Mouse (Mus musculus): ENCODE data around the gene Arnt2. TPM values are rescaled to one million over a fixed set of nuclear protein-coding genes. Genes with fewer than 3 reads are reported as not detected.

The Arnt2 gene
- total RNA-seq, 1 experiment from 2014 or later: 41.3 TPM

DNA sequence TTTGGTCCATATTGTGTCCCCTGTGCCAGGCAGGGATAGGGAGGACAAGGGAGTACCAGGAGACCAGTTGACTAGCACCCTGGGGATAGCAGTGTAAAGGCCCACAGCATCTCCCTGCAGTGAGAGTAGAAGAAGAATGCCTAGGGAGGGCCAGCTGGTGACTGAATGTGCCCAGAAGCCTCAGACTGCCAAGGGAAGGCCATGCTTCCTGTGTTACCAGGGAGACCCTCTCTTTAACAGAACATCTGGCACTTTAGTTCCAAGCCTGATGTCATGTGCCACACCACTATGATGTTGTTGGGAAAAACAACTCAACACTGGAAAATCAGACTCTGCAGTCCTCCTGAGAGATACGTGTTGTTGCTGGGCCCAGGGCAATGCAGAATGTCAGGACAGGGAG is 12.7 kb downstream of the Arnt2 start:
- DNase-seq: no peak

DNA sequence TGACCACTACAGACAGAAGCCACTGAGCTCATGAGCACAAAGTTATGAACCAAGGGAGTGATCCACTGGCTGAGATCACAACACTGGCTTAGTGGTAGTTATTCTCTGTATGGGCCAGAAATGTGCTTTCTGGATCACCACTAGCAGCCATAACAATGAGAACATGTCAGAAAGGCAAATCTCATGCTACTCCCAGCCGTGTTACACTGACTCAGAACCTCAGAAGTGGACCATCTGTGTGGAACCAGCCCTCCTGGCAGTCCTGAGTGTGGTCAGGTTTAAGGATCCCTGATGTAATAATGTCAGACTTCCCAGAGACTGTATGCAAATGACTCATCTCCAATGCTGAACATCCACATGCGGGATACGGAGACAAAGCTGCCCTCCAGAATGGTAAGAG is 13.4 kb downstream of the Arnt2 start:
- DNase-seq: no peak

DNA sequence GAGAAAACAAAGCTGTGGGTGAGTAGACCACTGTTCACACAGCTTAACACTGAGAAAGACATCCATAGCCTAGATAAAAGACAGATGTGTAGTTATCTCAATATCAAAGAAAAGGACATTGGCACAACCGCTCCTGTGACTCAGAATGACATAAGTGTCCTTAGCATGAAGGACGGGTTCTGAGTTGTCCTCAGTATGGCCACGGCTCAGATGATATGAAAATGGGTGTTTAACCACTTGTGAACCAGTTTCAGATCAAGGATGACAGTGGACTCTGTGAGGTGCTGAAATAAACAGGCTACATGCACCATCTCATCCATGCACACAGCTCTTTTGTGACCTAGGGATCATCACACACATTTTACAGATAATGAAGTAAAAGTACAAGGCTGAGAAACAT is 22.1 kb downstream of the Arnt2 start:
- DNase-seq: peak; percentile 15

DNA sequence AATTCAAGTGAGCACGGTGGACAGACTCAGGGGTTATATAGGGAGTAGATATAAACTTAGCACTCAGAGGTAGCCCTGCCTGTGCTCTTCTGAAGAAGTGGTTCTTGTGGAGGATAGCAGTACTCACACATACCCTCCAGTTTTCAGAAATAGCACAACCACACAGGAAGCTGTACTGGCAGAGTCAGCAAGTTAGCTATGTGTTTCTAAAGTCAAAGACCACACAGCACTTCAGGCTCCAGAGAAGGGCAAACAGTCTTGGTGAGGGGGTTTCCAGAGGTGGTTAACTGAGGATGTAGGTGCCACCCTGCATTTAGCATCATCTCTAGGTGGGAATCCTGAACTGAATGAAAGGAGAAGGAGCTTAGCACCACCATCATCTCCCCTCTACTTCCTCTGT is 23.5 kb downstream of the Arnt2 start:
- DNase-seq: no peak

DNA sequence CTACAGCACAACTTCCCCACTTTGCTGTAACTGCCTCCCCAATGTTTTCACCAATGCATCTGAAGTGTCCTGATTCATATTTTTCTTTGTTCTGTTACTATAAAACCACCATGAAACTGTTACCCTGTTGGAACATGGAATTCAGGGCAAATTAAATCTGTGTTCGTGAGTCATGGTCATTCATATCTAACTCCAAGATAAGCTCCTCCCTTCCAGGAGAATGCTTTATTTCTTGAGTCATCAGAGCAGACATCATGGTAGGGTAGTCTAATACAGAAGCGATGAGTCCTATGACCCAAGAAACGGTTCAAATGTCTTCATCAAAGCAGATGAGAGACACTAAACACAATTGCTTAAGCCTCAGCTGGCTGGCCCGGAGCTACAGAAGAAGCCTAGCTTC is 25.2 kb downstream of the Arnt2 start:
- no peak for DNase-seq

DNA sequence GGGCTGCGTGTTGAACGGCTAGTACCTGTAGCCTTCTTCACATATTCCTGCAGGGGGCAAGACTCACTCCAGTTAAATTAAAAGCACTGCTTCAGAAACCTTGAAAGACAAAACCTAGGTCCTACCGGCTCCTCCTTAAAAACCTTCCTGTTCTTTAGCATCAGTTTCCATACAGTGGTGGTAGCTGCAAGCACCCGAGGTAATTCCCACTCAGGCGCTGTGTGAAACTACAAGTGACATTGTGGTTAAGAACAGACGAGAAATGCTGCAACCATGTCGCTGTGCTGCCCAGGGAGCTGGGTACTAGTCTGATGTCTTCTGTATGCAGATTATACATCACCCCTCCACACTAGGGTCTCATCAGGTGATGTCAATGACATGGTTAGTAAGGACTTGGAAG is 25.9 kb downstream of the Arnt2 start:
- DNase-seq: no peak

DNA sequence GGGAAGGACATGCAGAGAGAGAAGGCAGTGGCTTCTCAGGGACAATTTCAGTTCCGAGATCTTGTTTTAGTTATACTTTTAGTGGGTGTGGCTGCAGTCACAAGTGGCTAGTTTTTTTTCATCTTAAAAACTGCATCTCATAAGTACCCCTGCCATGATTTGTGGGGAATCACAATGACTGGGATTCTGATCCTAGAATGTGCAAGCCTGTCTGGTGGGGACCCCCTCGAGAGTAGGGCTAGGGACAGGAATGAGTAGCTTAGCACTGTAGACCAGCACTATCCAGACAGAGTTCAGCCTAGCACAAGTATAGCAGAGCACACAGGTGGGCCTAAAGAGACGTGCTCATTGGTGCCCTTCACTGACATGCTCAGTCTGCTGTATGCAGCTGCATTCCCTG is 27.6 kb downstream of the Arnt2 start:
- DNase-seq: no peak

DNA sequence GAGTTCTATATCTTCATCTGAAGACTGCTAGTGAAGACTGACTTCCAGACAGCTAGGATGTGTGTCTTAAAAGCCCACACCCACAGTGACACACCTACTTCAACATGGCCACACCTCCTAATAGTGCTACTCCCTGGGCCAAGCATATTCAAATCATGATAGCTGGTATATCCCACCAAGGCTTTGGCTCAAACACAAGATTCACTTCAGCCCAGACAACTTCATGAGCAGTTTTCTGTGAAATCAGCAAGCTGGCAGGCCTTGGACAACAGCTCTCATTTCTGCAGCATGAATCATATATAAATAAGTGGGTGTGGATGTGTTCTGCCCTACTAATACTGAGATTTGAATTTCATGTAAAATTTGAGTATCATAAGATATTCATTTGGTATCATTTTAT is 29.2 kb downstream of the Arnt2 start:
- no peak for DNase-seq

DNA sequence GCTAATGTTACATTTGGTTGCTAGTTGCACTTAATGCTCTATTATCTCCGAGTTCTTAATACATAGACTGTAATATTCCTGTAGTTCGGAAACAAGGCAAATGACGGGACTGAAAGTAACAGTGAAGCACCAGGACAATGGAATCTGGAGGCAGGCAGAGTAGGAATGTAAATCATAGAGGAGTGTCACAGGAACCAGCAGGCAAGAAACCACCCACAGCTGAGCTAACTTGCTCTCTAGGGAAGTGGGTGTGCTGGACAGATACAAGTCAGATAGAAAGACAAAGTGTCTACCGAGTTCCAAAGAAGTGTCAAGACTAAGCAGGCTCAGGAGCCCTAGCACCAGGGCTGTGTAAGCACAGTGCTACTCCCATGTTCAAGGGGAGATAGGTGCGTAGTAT is 32.6 kb downstream of the Arnt2 start:
- no peak for DNase-seq

DNA sequence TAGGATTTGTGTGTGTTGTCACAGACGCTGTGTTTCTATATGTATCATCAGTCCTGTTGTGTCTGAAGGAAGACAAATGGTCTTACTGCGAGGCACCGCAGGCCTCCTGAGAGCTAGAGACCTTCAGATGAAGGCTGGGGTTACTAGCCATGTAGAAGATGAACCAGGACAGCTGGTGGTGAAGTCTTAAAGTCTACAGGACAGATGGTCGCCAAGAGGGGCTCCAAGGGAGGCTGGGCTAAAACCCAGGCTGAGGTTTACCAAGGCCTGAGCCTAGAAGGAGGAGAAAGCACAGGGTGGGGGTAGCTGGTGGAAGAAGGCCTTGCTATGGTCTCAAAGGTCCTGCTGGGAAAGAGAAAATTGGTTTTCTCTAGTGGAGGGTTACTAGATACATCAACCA is 36.3 kb downstream of the Arnt2 start:
- no peak for DNase-seq

DNA sequence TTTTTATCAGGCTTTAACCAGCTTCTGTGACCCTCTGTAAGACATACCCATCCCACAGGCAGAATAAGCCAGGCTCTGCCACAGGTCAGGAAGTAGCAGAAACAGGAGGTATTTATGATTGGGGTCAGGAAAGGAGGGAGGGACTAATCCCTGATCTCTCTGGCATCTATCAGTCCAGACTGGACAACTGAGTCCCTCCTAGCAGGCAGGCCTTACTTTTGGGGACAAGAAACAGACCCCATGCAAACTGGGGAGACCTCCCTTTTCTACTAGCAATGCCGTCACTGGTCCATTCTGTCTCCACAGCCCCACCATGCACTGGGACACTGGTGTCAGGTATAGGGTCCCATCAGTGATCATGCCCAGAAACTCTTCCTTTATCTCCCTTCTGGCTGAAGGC is 37.1 kb downstream of the Arnt2 start:
- DNase-seq: no peak

DNA sequence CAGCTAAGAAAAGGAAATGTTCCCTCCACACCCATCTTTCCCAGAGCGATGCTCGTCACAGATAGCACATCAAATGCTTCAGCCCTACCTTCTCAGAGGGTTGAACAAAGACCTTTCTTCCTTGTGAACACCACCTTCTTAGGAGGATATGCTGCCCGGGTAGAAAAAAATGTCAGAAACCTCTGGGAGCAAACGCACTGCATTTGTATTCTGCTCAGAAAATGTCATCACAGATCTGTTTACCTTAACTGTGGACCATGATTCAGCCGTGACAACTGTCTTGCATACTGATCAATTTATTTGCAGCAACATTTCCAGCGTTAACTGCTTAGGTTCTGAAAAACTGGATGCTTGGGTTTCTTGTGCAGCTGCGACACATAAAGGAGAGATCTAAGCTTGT is 37.7 kb downstream of the Arnt2 start:
- no peak for DNase-seq

DNA sequence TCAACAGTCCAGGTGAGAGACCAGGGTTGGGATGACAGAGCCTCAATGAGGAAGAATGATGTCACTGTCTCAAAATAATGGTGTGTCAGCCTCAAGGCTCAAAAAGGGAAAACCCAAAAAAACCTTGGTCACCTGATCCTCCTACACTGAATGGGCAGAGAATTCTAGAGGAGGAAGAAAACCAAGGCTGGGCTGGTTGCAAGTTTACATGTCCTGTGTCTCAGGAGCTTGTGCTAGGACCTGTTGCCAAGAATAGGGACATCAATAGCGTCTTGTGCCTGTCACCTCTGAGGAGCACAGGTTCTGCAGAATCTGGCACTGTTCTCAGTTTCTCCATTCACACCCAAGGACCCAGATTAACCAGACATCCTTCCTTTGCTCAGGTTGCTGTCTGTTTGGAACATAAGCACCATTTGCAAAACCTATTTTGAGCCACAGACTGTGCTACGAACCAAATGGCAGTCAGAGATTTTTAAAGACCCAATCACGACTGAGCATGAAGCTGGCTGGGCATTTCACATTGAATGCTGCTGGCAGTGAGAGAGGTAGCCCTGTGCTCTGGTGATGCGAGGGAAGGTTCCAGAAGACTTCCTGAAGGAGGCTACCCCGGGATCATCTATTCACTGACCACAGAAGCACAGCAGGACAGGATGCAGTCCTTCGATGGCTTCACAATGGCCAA is 38.9 kb downstream of the Arnt2 start:
- no peak for DNase-seq

DNA sequence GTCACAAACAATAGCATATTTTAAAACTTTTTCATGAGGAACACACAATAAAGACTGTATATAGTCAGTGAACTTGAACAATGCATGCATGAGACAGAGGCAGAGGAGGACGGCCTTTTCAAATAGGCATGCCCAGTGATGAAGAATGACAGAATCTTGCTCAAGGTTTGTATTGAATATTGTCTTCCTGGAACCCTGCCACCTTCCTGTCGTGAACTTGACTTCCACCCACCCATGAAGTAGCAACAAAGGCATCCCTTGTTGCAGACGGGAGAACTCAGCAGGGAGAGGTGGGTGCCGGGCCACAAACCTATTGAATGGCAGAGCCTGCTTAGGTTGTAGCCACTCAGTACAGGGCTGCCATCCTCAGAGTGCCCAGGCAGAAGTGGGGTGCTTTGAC is 43.7 kb downstream of the Arnt2 start:
- no peak for DNase-seq

DNA sequence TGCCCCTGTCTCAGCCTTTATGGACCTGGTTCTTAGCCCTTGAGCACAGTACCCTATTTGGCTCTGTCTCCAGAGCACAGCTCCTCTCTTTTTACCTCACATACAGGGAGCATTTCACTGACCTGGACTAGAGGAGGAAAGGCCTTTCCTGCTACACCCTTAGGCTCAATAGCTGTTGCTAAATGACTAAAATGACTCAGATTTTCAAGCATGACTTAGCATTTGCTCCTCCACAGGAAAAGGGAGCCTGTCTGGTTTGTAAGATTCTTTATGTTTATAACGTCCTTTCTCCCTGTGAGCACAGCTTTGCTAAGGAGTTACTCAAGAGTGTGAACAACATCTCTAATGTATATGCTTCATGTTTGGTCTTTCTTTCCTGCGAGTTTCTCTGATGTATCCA is 47.3 kb downstream of the Arnt2 start:
- DNase-seq: no peak

DNA sequence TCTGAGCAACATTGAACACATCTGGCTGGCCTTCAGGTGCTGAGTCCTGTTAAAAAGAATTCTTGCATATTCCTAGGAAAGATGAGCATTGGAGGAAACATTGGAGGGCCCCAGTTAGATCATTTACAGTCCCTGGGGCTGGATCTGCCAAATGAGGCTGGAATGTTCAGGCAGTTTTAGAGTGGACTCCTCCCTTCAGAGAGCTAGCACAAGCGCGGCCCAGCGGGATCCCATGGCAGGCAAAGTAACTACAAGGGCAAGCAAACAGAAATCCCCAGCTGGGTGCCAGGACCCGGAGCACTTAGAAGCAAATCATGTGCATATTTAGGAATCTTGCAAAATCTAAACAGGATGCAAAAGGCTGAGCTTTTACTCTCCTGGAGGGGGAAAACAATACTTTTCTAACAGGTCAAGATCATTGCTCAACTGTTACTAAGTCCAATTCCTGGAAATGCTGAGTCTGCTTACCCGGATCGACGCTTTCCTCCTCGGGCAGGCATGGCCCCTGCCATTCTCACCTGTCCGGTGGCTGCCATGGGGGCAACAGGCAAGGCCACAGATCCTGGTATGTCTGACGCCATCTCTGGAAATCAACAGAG is 48.8 kb downstream of the Arnt2 start:
- peak; percentile 9 for DNase-seq

DNA sequence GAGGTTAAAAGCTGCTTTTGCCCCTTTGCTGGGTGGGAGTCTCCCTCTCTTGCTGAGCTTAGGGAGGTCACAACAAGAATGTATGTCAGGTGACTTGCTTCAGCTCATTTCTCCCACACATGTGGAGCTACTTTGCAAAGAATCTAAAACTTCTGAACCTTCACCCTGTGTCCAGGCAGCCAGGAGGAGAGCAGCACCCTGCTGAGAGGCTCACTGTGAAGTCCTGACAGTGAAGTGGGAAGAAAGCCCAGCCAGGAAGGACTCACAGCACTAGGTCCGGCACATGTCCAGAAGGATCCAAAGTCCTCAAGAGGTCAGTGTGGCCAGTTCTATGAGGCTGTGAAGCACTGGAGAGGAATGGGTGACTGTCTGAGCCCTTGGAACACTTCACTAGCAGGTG is 51.5 kb downstream of the Arnt2 start:
- DNase-seq: no peak

DNA sequence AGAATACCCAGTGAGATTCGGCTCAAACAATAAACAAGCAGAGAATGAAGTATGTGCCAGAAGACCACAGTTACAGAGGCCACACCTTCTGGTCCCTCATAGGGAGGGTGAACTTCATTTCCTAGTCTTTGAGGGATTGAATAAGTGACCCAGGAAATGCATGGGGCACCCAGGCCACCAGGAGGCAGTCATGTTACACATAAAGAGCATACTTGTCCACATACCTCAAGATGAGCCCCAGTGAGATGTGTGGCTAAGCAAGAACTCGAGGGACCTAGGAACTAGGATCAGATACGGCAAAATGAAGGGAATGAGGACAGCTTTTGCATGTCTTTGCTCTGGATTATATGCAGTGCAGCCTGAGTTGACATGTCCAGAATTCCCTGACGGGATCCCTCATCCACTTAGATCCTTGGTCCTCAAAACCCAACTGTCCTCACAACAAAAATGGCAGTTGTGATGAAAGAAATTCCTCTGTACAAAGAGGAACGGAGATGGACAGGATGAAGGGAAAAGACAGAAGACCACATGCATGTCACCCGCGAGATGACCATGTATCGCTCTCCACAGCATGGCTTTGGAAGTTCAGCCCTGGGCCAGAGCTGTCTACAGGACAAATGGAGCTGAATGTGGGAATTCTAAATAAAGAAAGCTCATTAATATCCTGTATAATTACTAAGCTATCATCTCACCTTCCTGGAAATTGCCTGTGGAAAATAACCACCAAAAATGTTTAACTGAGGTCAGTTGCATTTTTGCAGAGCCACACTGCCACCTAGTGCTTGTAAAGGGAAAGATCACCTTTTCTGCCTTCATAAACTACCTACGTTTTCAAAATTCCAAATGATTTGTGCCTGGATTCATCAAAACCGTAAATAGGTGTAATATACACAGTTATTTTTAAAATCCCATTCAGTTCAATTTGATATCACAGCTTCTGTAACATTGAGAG is 54.1 kb downstream of the Arnt2 start:
- peak; percentile 64 for DNase-seq

DNA sequence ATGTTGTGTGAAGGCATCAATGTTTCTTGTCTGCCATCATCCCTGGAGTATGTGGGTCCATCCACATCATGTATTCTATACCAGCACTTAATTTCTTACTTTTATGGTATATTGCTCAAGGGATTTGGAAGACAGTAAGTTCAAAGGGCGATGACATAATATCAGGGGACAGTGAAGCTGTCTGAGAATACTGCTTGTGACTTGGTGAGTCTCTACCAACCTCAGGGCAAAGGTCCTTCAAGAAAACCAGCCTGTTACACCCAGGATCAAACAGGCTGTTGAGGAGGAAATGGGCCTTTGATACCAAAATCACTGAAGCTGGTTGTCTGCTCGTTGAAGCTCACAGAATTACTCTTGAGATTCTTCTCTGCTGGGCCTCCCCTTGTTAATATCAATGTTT is 55.1 kb downstream of the Arnt2 start:
- DNase-seq: no peak

DNA sequence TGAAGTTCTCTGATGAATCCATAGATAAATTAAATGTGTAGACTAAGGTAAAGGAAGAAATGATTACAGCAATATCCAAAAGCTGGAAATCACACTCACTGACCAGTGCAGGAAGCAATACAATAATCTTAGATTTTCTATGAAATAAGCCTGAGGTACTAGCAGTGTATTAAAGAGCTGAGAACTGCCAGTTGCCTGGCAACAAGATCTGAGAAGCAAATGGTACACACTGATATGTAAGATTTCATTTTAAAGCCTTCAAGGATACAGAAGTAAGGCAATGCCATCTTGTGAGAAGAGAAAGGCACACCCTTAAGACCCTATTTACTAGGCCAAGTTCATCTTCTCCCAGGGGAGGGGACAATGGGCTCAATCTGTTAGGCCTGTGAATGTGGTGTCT is 59.4 kb downstream of the Arnt2 start:
- DNase-seq: no peak

DNA sequence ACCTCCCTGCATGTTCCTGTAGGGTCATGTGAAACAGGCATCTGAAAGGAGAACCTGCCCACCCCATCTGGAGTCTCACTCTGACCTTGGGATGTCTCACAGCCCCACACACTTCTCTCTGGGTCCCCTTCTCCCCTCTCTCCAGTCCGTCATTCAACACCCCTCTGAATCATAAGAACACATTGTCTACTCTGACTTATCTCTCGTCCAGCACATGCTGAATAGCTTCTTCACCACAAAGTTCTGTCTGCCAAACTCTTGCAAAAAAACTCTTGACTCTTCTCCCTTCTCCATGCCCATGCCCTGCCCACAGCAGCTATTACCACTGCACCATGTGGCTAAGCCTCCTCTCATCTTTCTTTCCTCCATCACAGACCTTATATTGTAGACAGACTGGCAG is 60.0 kb downstream of the Arnt2 start:
- no peak for DNase-seq

DNA sequence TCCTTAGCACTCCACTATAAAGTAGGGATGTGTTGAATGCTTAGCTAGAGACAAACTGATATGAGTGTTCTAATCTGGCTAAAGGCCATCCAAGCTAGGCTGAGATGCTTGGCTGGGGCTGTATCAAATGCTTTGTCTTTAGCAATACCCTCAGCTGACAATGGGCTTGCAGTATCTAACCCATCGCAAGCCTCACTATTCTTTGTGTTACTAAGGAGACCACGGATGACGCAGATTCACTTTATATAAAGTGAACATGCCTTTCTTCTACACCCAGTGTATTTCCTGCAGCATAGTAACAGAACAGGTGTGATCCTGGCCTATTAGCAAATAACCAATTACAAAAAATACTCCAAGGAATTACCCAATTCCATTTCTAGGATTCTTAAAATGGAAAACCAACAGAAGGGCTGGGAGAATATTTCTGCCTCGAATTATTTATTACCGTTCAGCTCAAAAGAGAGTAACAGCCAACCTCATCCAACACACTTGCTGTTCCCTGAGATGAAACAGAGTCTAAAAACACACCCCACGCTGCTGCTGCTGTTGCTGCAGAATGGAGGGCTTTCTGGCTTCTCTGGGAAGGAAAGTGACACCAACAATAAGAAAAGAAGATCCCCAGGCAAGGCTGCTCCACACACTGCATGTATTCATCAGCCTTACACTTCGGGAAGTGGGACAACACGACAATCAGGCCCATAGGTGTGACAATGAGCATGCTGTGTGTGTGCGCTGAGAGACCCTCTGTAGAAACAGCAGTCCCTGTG is 61.6 kb downstream of the Arnt2 start:
- no peak for DNase-seq

DNA sequence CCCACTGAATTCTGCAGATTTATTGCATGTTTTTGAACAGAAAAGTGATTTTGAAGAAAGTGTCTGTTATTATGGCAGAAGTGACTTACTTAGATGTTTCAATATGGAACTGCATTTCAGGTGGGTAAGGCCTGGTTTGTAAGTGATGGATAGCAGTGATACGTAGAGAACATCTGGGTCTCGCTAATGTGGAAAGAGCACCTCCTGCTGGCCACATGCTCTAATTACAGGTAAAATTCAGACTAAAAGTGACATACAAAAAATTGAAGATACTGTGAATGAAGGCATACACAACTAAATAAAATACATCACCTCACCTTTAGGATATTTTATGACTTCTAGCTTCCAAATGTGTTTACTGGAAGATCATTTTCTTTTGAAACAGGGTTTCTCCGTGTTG is 66.8 kb downstream of the Arnt2 start:
- no peak for DNase-seq

All from adrenal gland, postnatal 25 days (tissue).